Comparison of ENCODE assay signal across 9 mouse cellular contexts in the genomic region with DNA sequence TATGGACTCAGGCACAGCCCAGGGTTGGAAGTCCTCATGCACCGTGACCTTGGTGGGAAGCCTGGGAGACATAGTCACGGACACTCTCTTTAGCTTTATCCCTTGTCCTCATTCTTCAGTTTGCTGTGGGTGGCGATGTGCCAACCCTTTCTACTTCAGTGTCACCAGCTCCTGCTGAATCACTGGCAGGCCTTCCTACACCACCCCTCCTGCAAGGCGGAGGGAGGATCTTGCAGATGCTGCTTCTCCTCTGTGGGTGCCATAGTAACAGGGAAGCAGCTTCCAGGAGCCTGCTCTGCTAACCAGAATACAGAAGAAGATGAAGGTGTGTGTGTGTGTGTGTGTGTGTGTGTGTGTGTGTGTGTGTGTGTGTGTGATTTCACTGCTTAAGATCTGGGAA. TPM values are rescaled to one million over a fixed set of nuclear protein-coding genes. Genes with fewer than 3 reads are reported as not detected.
DNase-seq lines count a peak whose midpoint lies in the region; TF ChIP-seq lines count a peak whose summit lies in the region.
"Had no signal": no experiment of that assay in that cellular context is flagged by ENCODE, and none has a peak within 500 bp of the region (broad histone marks: within the 10 kb centered on the region; RNA-seq: fewer than 3 reads in every experiment).

No protein-coding gene starts in this region.

- no peaks in the 10 kb centered on the region for H3K27me3 ChIP-seq in myocyte (ENCODE audit: control insufficient read depth, insufficient read depth, insufficient read length)

- H3K36me3 ChIP-seq in myocyte (ENCODE audit: control insufficient read depth, insufficient read depth): no peaks in the 10 kb centered on the region

- TF ChIP-seq POLR2A in lung, adult 2 months (IDR thresholded peaks at IDR 0.05; ENCODE audit: borderline replicate concordance, extremely low read depth, low read depth, low read length): no peak
- TF ChIP-seq POLR2A in myocyte (IDR thresholded peaks at IDR 0.05; ENCODE audit: insufficient read length, low read depth): no peak

- H3K4me1 ChIP-seq in lung, adult 2 months (ENCODE audit: control insufficient read depth, insufficient read depth, low read length): 0 out of 2 replicates have a peak, but pooled peaks cover 2% of the 10 kb centered on the region

- 57% methylated on average over 4 of the region's 4 CpGs for WGBS in lung, adult 2 months

- H3K4me3 ChIP-seq in lung, adult 2 months (replicated peaks; ENCODE audit: extremely low read depth, low read depth, low read length): no peak overlapping the region
- H3K4me3 ChIP-seq in layer of hippocampus, adult 2 months: no peak overlapping the region
- no peak overlapping the region for H3K4me3 ChIP-seq in myocyte

- no peak for TF ChIP-seq CTCF in lung, adult 2 months (IDR thresholded peaks at IDR 0.05; ENCODE audit: insufficient read depth, low read length)
- no peak for TF ChIP-seq CTCF in layer of hippocampus, adult 2 months (conservative IDR thresholded peaks at IDR 0.05)

- H3K4me2 ChIP-seq in myocyte (ENCODE audit: low read depth): peak overlapping the region; percentile 20

- H3K27ac ChIP-seq in layer of hippocampus, adult 2 months: no peak overlapping the region
- H3K27ac ChIP-seq: macrophage had no signal

- DNase-seq in lung, postnatal 10 days: peak; percentile 22
- no peak for DNase-seq in lung, adult 2 months
- DNase-seq in adrenal gland, postnatal 10 days: peak; percentile 82
- peak; percentile 41 to 87 for DNase-seq in layer of hippocampus, adult 2 months (ENCODE audit: low spot score in 2 of 2)
- DNase-seq in embryo, embryonic 10.5 days (ENCODE audit: low spot score): no peak
- DNase-seq in kidney, postnatal 36 days: no peak
- no peak for DNase-seq in cerebellum, adult 11 months

- H3ac ChIP-seq in myocyte (ENCODE audit: control insufficient read depth, insufficient read length): no peak overlapping the region

- peaks cover under 1% of the 10 kb centered on the region for H3K79me2 ChIP-seq in myocyte (ENCODE audit: control insufficient read depth, insufficient read depth)

TF ChIP-seq in myocyte, 11 proteins besides CTCF, POLR2A, EP300 and RAD21:
- TF ChIP-seq REST (IDR thresholded peaks at IDR 0.05; ENCODE audit: insufficient read depth, insufficient read length): no peak
- no peak for TF ChIP-seq MYOG (IDR thresholded peaks at IDR 0.05; ENCODE audit: control insufficient read depth in 1 of 3, insufficient read depth in 1 of 3, insufficient read length in 2 of 3, low read depth in 2 of 3)

RNA-seq across cellular contexts. Expression of gene Copg1, which starts 4.8 kb away (rescaled TPM):
- polyA plus RNA-seq in lung, adult 2 months (2012; rRNA removed): 36.4 and 56.2 TPM in 2 replicates
- total RNA-seq in adrenal gland, postnatal 10 days (2021): 10 to 100 TPM; 86.9 to 90.3 TPM
- 100 to 1,000 TPM; 258 to 266 TPM for total RNA-seq in layer of hippocampus, adult 2 months (2021)
- polyA plus RNA-seq in myocyte (2012; fragmentation: generic; extraction: Trizol): 94.2 TPM

RNA-seq across cellular contexts. Expression of gene Hmces, which starts 30.9 kb away (rescaled TPM):
- polyA plus RNA-seq in lung, adult 2 months (2012; rRNA removed): 15.2 and 15.7 TPM in 2 replicates
- total RNA-seq in adrenal gland, postnatal 10 days (2021): 10 to 100 TPM; 21.1 to 25.4 TPM
- 10 to 100 TPM; 23.0 to 27.3 TPM for total RNA-seq in layer of hippocampus, adult 2 months (2021)
- polyA plus RNA-seq in myocyte (2012; fragmentation: generic; extraction: Trizol): 28.1 TPM

RNA-seq across cellular contexts. Expression of gene Cnbp, which starts 31.9 kb away (rescaled TPM):
- 140 and 217 TPM in 2 replicates for polyA plus RNA-seq in lung, adult 2 months (2012; rRNA removed)
- total RNA-seq in adrenal gland, postnatal 10 days (2021): 100 to 1,000 TPM; 395 to 399 TPM
- total RNA-seq in layer of hippocampus, adult 2 months (2021): 100 to 1,000 TPM; 255 to 275 TPM
- 196 TPM for polyA plus RNA-seq in myocyte (2012; fragmentation: generic; extraction: Trizol)

RNA-seq across cellular contexts. Expression of gene Isy1, which starts 44.2 kb away (rescaled TPM):
- polyA plus RNA-seq in lung, adult 2 months (2012; rRNA removed): 21.2 and 21.4 TPM in 2 replicates
- total RNA-seq in adrenal gland, postnatal 10 days (2021): 10 to 100 TPM; 32.3 to 34.9 TPM
- 10 to 100 TPM; 25.1 to 29.3 TPM for total RNA-seq in layer of hippocampus, adult 2 months (2021)
- polyA plus RNA-seq in myocyte (2012; fragmentation: generic; extraction: Trizol): 21.1 TPM

RNA-seq across cellular contexts. Expression of gene Gm45140, which starts 47.2 kb away (rescaled TPM):
- 0.47 and 0.68 TPM in 2 replicates for polyA plus RNA-seq in lung, adult 2 months (2012; rRNA removed)
- 1 to 10 TPM; 2.0 to 6.6 TPM for total RNA-seq in adrenal gland, postnatal 10 days (2021)
- total RNA-seq in layer of hippocampus, adult 2 months (2021): 1 to 10 TPM; 3.7 to 4.4 TPM
- 2.6 TPM for polyA plus RNA-seq in myocyte (2012; fragmentation: generic; extraction: Trizol)

Comparison
In these comparisons a context has a peak if more than half of its experiments do, and no peak if none do; other contexts are left out.
1. DNase-seq: peak in lung, postnatal 10 days (single experiment), adrenal gland, postnatal 10 days (single experiment) and layer of hippocampus, adult 2 months (2 of 2); none in lung, adult 2 months (single experiment), embryo, embryonic 10.5 days (single experiment), kidney, postnatal 36 days (0 of 2) and cerebellum, adult 11 months (single experiment).